Mouse (Mus musculus): ENCODE data around the gene Olfr449. TPM values are rescaled to one million over a fixed set of nuclear protein-coding genes. Genes with fewer than 3 reads are reported as not detected.

Gene Olfr449
- polyA plus RNA-seq (2012; rRNA removed): not detected in 2 replicates

- no peak for DNase-seq (ENCODE audit: low spot score)
Measured at GRCm38 (mm10) chr6:42834084-42834483, at the start of gene Olfr449. Gene Olfr449 (plus strand): TSS chr6:42834384.

- DNase-seq (ENCODE audit: low spot score): no peak
Measured at GRCm38 (mm10) chr6:42784793-42785192, 49.4 kb upstream of the Olfr449 start, which contains the start of gene Olfr452. Gene Olfr452 (plus strand): TSS chr6:42785093.

- DNase-seq (ENCODE audit: low spot score): no peak
Measured at GRCm38 (mm10) chr6:42790247-42790948, 43.8 kb upstream of the Olfr449 start.

- DNase-seq (ENCODE audit: low spot score): no peak
Measured at GRCm38 (mm10) chr6:42790949-42791556, 43.1 kb upstream of the Olfr449 start.

GRCm38 (mm10) chr6:42794982-42795381 lies 39.2 kb upstream of the Olfr449 start:
- DNase-seq (ENCODE audit: low spot score): no peak

GRCm38 (mm10) chr6:42811639-42812038 lies 22.5 kb upstream of the Olfr449 start, which contains the start of gene Olfr450:
Gene Olfr450 (plus strand): TSS chr6:42811939.
- DNase-seq (ENCODE audit: low spot score): no peak

GRCm38 (mm10) chr6:42860222-42860819 lies 26.1 kb downstream of the Olfr449 start:
- DNase-seq (ENCODE audit: low spot score): no peak

- DNase-seq (ENCODE audit: low spot score): no peak
Measured at GRCm38 (mm10) chr6:42869695-42870094, 35.5 kb downstream of the Olfr449 start.

- no peak for DNase-seq (ENCODE audit: low spot score)
Measured at GRCm38 (mm10) chr6:42876323-42876722, 42.1 kb downstream of the Olfr449 start.

Other genes starting within 250 kb of the Olfr449 start
- not detected in 2 replicates for gene Tcaf3, start 236.7 kb upstream of the Olfr449 start, polyA plus RNA-seq (2012; rRNA removed)
- 4.8 and 7.3 TPM in 2 replicates for gene Tcaf2, start 189.1 kb upstream of the Olfr449 start, polyA plus RNA-seq (2012; rRNA removed)
- 26.5 and 30.1 TPM in 2 replicates for gene Tcaf1, start 124.3 kb upstream of the Olfr449 start, polyA plus RNA-seq (2012; rRNA removed)
- not detected in 2 replicates for gene Olfr453, start 95.0 kb upstream of the Olfr449 start, polyA plus RNA-seq (2012; rRNA removed)
- not detected in 2 replicates for gene Olfr38, start 78.0 kb upstream of the Olfr449 start, polyA plus RNA-seq (2012; rRNA removed)
- not detected in 2 replicates for gene Olfr452, start 49.3 kb upstream of the Olfr449 start, polyA plus RNA-seq (2012; rRNA removed)
- not detected in 2 replicates for gene Olfr450, start 22.4 kb upstream of the Olfr449 start, polyA plus RNA-seq (2012; rRNA removed)
- gene Olfr448, start 56.1 kb downstream of the Olfr449 start, polyA plus RNA-seq (2012; rRNA removed): not detected in 2 replicates
- not detected in 2 replicates for gene Olfr447, start 74.5 kb downstream of the Olfr449 start, polyA plus RNA-seq (2012; rRNA removed)
- not detected in 2 replicates for gene Olfr446, start 87.0 kb downstream of the Olfr449 start, polyA plus RNA-seq (2012; rRNA removed)
- not detected in 2 replicates for gene Olfr444, start 114.7 kb downstream of the Olfr449 start, polyA plus RNA-seq (2012; rRNA removed)

All from urinary bladder, adult 2 months (tissue).